Mouse (Mus musculus) cerebral cortex, adult 2 months (tissue): ENCODE data around the gene Rab6b.

Experiments used
- WGBS: fragments of 180-500 bp; shearing (Covaris S2); methylation state at CpG from one replicate; pipeline ENCODE4 v1.1.7; 2018; 5-methylcytosine and 5-hydroxymethylcytosine counted together

Rab6b gene

DNA sequence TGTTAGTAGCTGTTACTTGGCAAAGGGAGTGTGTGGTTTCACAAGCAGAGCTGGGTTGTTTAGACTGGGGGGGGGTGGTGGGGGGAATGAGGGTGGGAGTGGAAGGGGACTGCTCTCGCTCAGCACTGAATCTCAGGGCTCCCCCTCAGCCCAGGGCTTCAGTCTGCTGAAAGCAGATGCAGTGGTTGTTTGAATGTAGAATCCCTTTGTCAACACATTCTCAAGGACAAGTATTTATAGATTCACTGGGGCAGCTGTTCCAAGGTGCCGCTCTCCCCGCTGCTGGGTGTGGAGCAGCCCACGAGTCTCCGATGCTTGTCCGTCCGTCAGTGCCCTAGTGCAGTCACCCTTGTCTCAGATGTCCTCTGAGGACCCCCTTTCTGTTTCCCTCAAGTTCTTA lies 29.7 kb downstream of the Rab6b start:
- 51% methylated on average over 7 of the region's 7 CpGs for WGBS

DNA sequence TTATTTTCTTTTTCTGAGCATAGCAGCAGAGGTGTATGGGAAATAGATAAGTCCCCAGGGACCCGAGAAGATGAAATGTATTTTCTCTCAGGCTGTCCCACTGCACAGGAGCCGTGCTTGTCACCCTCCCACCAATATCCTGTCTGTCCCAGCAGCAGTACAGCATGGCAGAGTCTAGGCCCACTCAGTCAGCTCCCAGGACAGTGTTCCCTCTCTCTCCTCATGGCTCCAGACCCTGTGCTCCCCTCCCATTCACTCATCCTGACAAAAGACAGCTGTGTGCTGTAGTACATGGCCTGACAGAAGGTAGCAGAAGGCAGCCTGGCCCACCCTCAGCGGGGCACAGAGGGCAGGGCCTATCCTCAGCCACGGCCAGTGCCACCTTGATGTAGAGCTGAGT lies 32.3 kb downstream of the Rab6b start:
- 47% methylated on average over 4 of the region's 4 CpGs for WGBS

DNA sequence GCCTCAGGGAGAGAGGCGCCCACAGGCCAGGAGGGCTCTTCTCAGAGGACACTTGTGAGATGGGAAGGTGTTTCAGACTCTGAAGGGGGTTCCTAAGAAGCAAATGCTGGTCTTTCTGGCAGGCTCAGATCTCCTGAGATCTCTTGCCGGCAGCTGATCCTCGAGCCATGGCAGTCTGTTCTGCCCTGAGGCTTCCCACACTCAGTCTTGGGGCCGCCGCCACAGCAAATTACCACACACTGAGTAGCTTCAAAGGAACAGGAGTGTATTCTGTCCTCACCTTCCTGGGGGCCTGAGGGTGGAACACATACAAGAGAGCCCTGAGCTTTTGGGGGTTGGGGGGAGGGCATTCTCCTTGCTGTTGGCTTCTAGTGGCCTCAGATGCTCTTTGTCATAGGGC lies 33.8 kb downstream of the Rab6b start:
- 58% methylated on average over 5 of the region's 5 CpGs for WGBS

DNA sequence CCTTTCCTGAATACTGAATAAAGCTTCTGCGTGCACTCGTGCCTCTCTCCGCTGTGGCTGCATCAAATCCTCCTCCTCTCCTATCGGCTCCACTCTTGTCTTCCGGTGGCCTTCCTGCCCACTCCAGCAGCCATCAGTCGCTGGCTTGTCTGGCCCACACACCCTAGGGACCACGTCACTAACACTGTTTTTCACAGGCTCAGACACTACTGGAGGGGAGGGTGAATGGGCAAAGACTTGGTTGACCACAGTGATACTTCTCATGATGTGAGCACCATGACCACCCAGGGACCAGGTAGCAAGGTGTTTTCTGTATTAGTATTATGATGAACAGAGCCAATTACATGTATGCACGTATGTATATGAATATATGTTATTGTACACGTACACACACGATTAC lies 34.7 kb downstream of the Rab6b start:
- WGBS: 37% methylated on average over 10 of the region's 10 CpGs

DNA sequence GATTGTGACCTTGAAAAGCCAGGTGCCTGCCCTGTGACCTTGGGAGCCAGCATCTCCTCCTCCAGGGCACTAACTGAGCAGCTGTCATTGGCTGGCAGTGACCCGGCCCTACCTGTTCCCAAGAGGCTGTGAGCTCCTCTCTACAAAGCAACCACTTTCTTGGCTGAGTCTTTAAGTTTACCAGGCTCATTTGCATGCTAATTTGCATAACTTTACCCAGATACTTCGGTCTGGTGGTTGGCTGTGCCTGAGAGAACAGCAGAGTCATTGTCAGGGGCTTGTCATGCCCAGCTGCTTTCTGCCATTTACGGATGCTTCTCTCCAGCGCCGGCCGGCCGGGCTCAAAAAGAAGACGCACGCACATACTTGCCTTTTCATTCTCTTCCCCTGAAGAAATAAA lies 35.1 kb downstream of the Rab6b start:
- 20% methylated on average over 9 of the region's 9 CpGs for WGBS

DNA sequence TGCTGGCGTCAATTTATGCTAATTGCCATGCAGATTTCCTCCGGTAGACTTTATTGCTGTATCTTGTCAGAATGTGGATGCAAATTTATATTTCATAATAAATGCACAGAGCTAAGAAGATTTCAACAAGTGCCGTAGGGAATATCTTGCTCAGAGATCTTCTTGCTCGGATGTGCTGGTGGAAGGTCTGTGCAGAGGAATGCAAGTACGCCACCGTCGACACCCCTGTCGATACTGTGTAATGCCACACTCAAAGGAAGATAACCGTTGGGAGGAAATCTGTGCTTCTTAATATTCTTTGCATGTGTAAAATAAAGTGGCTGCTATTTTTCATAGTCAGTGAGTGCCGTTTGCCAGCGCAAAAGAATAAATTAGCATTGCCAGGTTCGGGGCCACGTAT lies 35.5 kb downstream of the Rab6b start:
- WGBS: 23% methylated on average over 13 of the region's 13 CpGs

DNA sequence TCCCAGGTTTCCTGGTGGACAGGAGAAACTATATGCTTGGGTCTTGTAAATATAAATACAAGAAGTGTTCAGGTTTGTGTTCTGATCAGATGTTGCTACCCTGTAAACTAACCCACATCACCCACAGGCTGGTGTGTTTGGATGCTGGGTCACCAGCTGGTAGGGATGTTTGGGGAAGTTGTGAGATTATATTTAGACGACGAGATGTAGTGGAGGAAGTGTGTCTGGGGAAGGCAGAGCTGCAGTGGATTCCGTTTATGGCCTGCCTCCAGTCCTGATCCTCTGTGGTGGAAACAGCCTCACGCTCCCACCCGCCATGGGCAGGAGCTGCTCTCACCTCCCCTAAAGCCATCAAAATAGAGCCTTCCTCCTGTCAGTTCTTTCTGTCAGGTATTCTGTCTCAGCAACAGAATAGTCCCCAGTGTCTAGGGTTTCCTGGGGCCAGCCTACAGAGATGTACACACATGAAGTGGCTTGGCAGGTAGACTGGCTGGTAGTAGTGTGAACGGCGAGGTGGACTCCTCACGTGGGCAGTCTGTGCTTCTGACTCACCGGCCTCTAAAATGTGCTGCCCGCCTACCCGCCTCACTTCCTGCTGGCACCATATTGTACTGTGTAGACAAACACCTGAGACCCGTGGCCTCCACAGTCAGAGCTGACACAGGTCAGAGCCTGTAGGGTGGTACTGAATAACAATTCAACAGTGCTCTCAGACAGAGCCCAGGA lies 37.6 kb downstream of the Rab6b start:
- 48% methylated on average over 12 of the region's 12 CpGs for WGBS

DNA sequence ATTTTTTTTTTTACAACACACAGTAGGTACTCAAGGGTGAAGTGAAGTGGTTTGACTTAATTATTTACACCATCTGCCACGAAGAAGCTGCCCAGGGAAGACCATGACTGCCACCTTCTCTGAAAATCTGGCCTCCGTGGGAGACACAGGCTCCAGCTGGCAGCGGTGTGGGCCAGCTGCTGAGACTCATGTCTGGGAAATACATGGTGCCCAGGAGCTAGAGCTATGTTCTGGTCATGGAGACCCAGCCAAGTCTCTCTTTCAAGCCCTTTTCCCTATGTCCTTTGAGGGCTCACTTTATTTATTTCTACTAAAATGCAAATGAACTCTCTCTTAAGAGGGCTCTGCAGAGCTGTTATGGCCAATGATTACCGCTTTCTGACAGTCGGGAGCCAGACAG lies 41.7 kb downstream of the Rab6b start:
- 44% methylated on average over 5 of the region's 5 CpGs for WGBS

DNA sequence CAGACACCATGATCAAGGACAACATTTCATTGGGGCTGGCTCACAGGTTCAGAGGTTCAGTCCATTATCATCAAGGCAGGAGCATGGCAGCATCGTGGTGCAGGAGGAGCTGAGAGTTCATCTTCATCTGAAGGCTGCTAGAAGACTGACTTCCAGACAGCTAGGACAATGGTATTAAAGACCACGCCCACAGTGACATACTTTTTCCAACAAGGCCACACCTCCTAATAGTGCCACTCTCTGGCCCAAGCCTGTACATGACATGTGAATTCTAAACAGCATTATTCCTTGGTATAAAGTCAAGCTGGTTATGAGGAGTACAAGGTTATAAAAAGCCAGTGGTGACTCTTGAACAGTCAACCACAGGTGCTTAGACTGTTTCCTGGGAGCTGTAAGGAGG lies 43.0 kb downstream of the Rab6b start:
- 91% methylated on average over 2 of the region's 2 CpGs for WGBS

DNA sequence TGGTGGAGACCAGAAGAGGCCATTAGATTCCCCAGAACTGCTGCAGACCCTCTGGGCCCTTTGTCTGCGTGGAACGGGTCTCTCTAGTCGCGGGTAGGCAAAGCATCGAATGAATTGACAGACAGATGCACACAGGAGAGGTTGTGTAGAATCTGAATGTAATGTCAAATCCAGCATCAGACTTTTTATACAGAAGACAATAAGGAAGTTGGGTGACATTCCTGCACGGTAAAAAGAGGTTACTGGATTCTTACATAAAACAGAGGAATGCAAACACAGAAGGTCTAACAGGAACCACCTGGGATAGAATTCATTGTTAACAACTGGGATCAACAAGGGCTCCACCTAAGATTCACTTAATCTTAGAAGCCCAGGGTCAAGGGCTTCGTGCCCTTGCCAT lies 43.6 kb downstream of the Rab6b start:
- 80% methylated on average over 7 of the region's 7 CpGs for WGBS

DNA sequence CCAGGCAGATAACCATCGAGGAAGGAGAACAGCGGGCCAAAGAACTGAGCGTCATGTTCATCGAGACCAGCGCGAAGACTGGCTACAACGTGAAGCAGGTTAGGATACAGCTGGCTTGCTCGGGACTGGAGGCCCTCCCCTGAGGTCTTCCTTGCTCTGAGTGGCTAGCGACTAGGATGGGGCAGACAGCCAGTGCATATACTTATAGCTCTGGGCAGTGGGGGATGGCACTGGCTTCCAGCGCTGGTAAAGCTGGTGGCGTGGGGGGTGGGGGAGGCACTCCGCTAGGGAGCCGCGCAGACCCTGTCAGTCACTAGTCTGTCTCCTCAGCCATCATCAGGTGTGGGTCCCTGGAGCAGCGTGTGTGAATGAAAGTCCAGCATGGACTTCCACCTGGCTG lies 52.2 kb downstream of the Rab6b start:
- WGBS: 73% methylated on average over 15 of the region's 15 CpGs

DNA sequence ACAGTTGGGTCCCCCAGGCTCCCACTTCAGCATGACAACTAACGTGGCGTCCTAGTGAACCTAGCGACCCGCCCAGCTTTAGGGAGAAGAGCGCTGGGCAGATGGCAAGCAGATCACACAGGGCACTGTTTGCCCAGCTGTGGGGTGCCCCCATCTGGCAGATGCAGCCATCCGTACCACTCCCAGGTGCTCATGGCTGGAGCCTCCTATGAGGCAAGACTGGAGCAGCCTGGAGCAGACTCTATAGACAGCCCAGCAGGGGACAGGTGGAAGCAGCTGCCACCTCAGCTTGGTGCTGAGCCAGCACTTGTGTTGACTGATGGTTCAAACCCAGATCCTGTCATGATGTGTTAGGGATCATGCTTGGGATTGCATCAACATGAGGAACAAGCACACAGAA lies 56.5 kb downstream of the Rab6b start:
- WGBS: 79% methylated on average over 6 of the region's 6 CpGs

DNA sequence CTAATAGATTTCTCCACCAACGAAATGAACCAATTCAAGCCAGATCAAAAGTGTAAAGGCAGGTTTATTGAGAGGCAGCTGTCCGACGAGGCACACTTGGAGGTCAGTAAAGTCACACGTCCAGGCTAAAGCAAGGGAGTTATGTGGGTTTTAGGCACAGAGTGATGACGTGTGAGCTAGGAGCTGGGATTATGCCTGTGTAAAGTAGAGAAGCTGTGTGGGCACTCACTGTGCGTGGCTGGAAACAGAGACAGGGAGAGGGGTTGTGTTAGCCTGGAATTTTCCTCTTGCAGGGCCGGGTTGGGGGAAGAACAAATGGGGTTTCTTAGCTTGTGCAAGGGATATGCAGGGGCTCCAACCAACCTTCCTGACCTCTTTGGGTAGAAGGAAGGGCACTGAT lies 57.2 kb downstream of the Rab6b start:
- 45% methylated on average over 7 of the region's 7 CpGs for WGBS

DNA sequence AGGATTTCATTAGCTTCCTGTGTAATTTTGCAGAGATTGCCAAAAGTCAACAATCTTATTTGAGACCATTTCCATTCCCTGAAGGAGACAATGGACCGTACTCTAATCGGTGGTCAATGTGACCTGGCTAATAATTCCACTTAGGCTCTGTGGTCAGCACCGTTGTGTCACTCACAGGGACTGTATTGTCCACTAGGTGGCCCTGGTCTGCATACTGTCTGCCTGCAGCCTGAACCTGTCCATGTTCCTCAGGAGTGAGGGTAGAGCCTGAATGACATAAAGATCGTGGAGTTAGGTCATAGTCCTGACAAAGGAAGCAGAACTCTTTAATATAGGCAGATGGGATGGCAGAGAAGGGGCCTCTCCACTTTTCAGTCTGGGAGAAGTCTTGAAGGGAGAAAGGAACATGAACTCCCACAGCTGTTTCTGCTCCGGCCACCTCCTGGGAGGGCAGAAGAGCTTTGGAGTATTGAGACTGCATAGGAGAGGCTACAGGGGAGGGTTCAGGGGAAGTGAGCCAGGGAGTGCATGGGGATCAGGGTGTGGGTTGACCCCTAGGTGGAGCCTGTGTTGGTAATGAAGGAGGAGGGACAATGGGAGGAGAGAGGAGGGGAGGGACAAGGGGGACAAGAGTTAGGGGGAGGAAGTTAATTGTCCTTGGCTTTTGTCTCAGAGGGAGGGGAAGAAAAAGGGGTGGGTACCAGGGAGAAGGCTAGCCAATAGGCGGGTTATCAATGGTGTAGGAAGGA lies 63.4 kb downstream of the Rab6b start:
- WGBS: 65% methylated on average over 6 of the region's 6 CpGs

DNA sequence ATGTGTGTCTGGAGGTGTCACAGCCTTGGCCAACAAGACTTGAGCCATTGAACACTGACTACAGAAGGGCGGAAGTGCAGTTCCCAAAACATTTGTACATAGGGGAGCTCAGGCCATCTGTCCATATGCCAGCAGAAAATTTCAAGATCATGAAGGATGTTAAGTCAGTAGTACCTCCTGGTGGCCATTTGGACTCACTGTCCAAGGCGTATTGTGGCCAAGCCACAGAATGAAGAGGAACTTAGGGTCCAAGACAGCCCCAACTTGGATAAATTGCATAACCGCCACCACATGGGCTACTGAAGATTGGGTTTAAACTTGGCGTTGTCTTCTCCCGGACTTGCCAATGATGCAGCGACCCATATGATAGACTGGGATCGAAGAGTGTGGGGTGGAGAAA lies 64.1 kb downstream of the Rab6b start:
- 78% methylated on average over 7 of the region's 7 CpGs for WGBS

DNA sequence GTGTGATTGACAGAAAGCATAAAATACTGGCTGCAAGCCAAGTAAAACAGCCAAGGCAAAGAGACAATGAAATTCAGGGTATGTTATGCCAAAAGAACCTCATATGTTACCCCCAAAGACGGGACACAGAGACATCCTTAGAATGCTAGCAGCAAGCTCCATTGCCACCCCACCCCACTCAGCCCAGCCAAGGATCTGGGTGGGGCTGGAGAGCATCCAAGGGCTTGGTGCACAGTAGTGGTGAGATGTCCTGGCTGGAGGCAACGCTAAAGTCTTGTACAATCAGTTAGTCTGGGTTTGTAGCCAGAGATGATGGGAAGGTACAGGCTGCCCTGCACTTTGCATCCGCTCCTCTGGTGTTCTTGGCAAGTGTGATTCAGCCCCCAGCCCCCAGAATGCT lies 68.7 kb downstream of the Rab6b start:
- 15% methylated on average over 3 of the region's 3 CpGs for WGBS

DNA sequence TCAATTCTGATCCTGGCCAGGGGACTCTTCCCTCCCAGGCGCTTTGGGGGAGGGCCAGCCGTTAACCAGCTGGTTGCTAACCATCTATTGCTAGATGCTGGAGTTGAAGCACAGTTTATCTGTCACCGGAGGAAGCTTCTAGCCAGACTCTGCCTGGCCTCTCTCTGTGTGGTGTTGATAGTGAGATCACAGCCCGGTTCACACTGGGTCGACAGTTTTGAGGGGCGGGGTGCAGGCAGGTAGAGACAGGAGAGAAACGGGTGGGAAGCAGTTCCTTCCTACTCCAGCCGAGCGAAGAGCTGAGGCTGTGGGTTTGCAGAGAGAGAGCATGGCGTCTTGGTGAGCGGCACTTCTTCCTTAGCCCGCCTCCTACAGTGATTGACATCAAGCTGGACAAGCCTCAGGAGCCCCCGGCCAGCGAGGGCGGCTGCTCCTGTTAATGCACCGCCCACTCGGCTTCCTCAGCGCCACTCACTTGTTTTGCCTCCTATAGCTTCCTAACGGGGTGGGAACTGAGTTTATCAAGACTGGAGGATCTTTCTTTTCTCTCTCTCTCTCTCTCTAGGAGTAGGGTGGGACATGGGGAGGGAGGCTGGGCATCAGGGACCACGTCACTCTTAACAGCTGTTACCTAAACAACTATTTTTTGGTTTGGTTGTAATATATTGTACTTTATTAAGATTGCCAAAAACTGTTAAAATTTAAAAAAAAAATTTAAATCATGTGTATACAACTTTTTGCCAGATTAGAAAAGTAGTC lies 69.4 kb downstream of the Rab6b start:
- 9% methylated on average over 20 of the region's 20 CpGs for WGBS

DNA sequence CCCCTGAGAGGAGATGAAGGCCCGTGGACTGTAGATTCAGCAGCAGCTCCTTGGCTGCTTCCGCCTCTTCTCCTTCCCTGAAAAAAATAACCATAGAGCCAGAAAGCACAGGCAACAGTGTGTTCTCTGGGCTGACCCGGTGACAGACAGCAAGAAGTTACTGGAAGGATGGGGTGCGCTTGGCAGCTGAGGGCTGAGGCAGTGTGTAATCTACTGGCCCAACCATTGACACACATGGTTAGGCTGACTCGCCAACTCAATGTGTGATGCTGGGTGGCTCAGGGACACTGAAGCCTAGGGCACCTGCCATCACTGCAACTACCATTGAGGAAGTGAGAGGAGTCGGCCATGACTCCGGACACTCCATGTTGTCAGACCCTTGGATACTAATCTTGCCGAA lies 70.3 kb downstream of the Rab6b start:
- 77% methylated on average over 8 of the region's 8 CpGs for WGBS

DNA sequence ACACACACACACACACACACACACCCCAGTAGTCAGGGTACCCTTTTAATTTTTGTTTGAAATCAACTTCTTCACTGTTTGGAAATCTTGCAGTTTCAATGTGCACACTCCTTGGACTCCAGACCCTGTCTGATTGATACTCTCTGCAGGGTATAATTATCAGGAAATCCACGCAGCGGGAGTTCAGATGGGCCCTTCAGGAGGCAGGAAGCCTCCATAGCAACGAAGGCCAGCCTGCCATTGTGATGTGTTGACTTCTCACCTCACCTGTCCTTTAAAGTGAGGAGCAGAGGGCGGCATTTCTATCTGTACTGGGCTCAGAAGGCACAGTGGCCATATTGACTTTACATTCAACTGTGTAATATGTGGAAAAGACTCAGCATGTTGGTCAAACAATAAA lies 73.3 kb downstream of the Rab6b start:
- WGBS: 71% methylated on average over 4 of the region's 4 CpGs

DNA sequence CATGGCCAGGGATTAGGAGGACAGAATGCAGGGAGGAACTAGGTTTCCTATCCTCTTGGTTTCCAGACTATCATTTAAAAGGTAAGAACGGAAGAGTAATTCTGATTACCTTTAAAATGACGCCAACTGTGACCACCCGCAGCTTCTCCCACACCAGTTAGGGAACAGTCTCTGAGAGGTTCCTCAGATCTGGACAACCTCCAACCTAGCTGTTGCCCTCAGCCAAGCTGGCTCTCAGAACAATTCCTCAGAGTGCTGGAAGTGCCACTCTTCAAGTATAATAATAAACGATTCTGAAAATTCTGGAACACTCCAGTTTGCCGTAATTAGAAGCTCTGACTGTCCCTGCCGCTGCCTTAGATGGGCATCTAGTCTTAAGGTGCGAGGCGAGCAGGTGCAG lies 74.4 kb downstream of the Rab6b start:
- WGBS: 42% methylated on average over 8 of the region's 8 CpGs

DNA sequence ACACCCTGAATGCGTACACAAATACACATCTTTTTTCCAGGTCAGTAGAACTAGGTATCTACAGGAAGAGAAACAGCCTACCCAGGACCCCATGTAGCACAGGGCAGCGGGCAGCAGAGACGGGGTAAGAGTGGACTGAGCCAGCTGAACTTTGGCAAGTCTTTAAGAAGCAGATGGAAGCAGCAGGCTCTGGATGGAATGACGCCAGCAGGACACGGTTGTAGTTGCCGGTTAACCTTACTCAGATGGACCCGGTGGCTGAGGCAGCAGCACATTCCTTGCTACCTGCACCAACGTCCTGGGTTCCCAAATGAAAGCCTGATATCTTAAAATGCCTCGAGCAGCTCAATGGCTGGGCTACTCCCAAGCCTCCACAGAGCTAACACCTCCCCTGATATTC lies 75.2 kb downstream of the Rab6b start:
- 44% methylated on average over 9 of the region's 9 CpGs for WGBS

DNA sequence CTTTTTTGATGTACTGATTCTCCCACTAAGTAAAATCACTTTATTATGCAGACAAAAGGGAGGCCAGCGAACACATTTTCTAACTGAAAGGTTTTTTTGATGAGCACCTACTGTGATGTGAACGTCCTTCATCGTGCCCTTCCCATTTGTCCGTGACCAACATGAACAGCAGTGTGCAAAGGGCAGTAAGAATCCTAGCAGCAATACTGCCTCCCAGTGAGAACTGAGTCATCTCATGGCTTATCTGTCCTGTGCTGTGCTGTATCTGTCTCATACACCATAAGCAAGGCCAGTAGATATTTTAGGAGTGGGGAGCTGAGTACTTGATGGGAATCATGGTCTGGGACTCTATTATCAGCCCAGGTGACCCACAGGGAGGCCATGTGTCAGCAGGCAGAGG lies 76.8 kb downstream of the Rab6b start:
- WGBS: 80% methylated on average over 4 of the region's 4 CpGs
